Mouse (Mus musculus): ENCODE data around the gene Gng10.

The Gng10 gene

DNA sequence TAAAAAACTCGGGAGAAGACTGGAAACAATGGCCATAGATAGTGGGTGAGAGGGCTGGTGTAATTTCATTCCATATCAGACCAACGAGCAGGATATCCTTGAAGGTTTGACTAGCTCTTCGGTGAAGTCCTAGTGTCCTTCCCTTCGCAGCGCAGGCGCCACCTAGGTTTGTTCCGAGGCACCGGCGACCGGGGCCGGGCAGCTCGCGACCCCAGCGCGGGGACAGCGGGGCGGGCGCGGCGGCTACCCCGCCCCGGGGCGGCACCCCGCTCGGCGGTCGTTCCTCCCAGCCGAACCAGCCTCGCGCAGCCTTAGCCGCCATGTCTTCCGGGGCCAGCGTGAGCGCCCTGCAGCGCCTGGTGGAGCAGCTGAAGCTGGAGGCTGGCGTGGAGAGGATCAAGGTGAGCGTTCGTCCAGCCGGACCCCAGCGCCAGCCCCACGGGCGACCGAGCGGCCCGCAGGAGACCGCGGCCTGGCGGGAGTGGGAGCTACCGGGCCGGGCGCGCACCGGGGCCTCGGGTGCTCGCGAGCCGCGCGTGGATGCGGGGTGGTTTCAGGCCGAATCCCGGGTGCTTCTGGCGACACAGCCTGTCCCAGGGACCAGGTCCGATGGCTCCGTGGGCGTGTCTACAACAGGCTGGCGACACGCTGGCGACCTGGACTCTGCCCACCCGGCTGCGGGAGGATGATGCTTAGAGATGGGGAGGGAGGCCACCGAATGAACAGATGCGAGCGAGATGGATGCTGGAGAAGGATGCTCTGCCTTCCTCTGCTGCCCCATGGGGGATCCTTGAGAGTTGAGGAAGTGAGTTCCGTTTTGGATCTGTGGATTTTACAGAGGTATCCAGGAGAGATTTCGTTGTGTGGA lies at the start of gene Gng10:
TSS of gene Gng10 (plus strand) at position 171 of the 868 bp plus-strand sequence.
- DNase-seq (ENCODE audit: low read depth, low spot score), result no peak

DNA sequence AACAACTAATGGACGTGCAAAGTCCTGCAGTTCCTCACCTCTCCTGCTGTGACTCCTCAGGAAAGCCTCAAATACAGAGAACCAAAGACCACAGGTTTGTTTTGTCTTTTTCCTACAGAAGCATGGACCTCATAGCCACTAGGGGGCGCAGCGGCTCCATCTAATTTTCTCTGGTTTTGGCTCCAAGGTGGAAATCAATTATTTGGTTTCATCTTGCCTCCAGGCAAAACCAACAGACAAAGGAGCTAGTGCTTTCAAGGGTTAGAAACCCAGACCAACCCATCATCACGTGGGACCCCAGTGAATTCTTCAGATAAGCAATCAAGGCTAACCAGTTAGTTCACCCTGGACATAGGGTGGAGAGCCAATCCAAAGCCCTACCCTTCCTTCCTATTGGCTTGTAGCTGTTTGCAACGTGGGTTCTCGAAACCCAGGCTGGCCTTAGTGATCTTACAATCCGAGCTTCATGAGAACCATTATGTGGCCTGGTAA lies 49.7 kb upstream of the Gng10 start:
- DNase-seq (ENCODE audit: low read depth, low spot score), result peak; percentile 25

DNA sequence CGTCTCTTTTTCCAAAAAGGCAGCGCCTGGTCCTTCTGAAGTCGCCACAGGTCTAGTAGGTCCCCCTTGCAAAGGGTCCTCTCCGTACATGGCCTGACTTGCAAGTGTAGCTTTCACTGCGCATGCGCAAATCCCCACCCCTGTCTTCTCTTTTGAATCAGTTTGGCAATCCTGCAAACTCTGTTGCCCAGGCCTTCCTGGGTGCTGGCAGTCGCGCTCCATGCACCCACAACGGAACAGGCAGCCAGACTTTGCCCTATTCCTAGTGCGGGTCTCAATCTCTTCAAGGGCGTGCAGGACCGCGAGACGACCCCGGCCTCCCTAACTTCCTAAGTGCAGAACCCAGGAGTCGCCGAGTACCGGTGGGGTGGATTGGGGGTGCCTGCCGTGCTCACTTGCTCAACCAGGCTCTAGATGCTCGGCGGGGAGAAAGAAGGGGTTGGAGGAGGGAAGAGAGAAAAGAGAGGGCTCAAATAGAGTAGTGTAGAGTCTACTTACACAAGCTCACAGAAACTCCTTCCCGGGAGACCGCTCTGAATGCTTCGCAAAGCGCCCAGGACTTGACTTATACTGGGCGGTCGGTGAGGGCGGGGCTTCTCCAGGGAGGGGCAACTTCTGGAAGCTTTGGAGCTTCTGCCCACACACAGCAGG lies 48.2 kb upstream of the Gng10 start, which contains the start of gene Ptgr1:
TSS of gene Ptgr1 (minus strand) at position 580 of the 651 bp plus-strand sequence.
- DNase-seq (ENCODE audit: low read depth, low spot score), result peak; percentile 85

DNA sequence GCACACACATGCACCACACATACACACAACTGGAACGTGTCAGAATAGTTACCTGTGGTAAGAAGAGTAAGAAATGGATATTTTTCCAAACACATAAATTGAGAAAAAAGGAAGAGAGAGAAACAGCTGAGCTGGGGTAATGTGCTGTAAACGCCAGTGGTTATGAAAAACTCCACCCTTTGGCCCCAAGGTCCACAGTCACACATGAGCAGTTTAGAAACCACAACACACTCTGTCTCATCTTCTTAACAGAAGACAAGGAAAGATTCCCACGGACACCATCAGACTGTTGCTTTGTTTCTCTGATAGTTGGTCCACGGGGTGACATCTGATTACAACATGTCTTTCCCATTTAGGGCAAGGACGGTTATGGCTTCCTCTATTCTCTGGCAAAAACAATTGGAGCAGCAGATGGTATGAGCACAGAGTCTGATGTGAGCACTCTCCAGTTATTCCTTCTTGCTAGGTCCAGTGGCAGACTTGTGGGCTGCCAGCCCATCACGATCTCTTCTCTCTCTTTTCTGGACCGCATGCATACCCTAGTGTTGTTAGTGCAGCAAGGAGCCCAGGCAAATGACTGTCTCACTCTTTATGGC lies 45.5 kb upstream of the Gng10 start:
- no peak for DNase-seq (ENCODE audit: low read depth, low spot score)

DNA sequence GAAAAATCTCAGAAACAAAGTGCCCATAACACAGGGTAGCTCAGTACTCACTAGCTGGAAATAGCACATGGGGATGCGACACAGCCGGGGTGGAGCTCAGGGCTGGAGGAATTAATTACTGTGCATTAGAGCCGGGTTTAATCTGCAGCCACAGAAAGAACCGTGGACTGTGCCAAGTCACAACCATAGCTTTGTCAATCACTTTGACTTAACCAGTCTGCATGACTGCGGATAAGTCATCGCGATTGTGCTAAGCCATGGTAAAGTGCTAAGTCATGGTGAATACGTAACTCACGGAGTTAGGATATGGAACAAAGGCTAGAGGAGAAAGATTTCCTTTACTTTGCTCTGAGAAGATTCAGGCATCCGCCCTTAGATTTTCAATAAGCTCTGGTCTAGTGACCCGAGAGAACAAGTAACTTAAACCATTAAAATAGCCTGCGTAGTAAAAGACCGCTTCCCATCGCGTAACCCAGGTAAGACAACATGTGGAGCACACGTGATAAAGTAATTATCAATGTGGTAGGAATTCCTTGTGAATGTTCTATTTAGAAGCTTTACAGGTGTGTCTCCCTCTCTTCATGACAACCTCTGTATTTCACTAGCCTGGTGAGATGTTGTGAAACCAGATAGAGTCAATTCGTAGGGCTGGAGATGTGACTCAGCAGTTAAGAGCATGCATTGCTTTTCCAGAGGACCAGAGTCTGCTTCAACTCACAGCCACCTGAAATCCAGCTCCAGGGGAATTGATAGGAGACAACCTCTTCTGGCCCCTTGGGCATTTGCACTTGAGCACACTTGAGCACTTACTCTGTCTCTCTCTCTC lies 44.1 kb upstream of the Gng10 start:
- no peak for DNase-seq (ENCODE audit: low read depth, low spot score)

DNA sequence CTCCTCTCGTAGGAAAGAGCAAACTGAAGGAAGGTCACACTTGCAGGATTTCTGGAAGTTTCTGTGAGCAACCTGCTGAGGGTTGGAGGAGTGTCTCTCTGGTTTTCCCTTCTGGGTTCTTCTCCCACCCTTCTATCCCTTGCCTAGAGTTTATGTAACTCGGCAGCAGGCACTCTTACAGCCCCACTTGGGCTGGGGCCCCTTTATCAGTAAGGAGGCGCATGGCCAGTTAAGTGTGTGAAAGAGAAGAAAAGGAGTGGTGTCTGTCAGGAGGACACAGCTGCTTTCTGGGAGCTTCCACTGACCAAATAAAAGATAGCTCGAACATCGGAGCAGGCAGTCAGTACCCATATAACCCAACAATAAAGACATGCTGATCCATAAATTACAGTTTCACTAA lies 42.7 kb upstream of the Gng10 start:
- DNase-seq (ENCODE audit: low read depth, low spot score), result no peak

DNA sequence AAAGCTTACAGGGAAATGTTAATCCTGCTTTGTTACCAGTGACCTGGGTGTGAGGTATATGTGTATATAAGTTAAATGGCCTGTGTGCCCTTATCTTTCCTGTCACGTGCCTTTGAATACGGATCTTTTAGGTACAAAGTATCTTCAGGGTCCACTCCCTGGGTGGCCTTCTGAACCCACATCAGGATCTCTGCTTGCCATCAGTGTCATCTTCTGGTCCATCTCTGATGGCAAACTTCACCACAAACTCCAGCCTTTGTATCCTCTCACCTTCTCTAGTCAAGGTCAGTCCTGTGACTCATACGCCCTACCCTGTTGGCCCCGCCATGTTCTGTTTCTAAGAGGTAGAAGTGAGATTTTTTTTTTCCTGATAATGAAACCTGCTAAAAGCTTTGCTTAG lies 40.1 kb upstream of the Gng10 start, which contains the start of gene Dnajc25:
TSS of gene Dnajc25 (plus strand) at position 301 of the 400 bp plus-strand sequence.
- no peak for DNase-seq (ENCODE audit: low read depth, low spot score)

DNA sequence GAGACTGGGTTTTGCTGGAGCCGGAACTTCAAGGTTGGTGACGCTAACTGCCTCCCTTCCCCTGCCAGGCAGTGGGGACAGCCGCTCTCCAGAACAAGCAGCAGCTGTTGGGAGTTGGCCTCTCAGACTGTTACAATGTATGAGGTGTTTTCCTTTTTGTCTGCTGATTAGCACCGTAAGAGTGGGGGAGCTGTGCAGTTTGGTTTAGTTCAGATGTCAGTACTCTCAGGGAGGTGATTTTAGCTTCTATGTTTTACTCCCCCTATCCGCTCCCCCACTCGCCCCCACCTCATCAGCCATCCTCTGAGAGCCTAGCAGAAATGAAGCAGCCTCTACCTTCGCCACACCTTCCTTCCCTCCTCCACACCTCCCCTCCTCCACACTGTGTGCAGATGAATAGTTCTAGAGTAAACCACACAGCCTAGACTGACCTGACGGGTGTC lies 39.6 kb upstream of the Gng10 start:
- no peak for DNase-seq (ENCODE audit: low read depth, low spot score)

DNA sequence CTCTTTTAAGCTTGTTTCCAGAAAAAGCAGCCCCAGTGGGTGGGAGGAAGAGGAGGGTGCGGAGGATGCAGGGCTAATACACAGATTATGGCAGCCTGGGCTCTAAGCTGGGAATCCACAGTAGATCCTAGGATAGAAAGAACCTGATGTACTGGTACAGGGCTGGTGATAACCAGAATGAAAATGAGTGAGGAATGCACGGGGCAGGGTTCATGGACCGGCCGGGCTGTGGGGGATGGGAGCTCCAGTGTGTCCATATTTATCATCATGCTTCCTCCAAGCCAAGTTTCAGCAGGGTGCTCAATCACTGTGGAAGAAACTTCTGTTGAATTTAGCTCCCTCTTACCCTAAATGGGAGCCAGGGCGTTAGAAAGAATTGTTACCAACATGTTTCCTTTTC lies 37.8 kb upstream of the Gng10 start:
- no peak for DNase-seq (ENCODE audit: low read depth, low spot score)

DNA sequence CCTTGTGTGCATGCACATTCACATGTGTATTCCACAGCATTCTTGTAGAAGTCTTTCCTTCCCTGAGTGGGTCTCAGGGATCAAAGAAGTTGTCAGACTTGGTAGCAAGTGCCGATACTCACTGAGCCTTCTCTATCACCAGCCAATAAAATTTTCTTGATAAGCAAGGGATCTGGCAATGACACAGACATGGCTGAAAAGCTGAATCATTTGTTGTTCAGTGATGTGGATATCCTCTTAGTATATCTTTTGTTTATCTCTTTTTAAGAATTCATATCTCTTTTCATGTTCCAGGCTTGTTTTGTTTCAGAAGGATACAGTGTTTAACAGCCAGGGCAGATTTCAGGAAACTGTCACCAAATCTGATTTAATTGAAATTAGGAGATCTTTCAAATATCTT lies 36.2 kb upstream of the Gng10 start:
- DNase-seq (ENCODE audit: low read depth, low spot score), result no peak

DNA sequence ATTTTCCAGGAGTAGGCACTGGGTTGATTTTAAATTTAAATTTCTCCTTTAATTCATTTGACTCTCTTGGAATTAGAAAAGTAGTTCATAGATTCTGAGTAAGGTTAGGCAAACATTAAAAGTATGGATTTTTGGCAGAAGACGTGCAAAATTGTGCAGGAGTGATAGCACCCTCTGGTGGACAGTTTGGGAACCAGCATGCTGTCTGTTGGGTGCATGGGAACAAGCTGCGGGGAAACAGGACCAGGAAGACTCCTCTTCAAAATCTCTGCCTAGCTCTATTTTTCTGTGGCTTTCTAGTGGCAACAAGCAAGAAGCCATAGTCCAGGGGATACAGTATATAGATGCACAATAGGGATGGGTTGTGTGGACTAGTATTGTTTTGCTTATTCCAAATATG lies 35.2 kb upstream of the Gng10 start:
- peak; percentile 56 for DNase-seq (ENCODE audit: low read depth, low spot score)

DNA sequence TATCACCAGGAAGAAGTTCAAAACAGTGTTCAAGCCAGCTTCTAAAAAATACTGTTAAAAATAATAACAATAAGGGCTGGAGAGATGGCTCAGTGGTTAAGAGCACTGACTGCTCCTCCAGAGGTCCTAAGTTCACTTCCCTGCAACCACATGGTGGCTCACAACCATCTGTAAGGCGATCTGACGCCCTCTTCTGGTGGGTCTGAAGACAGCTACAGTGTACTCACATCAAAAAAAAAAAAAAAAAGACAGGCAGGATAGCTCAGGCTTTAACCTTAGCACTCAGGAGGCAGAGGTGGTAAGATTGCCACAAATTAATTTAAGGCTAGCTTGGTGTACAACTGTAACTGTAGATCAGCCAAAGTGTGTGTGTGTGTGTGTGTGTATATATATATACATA lies 34.3 kb upstream of the Gng10 start:
- DNase-seq (ENCODE audit: low read depth, low spot score), result peak; percentile 30

DNA sequence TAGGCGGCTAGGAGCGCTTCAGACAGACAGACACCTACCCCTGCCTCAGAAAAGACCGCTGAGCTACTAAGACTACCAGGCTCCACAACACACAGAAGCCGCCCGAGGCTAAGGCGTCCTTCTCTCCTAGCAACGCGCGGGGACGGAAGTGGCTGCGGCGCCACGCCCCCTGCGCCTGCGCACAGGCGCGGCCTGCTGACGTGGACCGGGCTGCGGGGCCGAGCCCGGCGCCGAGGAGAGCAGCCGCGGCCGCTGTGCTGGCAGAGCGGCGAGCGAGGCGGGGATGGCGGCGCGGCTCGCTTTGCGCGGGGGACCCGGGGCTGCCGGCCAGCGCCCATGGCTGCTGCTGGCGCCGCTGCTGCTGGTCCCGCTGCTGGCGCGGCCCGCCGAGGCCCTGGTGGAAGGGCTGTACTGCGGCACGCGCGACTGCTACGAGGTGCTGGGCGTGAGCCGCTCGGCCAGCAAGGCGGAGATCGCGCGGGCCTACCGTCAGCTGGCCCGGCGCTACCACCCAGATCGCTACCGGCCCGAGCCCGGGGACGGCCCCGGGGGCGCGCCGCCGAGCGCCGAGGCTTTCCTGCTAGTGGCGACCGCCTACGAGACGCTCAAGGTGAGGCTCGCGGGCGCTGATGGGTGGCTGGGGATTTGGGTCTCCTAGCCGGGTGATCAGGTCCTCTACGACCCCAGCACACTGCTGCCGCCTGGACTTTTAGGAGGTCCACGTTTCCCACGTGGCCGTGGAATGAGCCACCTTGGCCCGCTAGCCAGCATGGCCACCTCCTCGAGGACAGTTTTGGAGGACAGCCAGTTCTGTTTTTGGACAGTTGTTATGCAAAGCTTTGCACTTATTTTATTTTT lies 31.7 kb upstream of the Gng10 start, which contains the start of gene Gm20503:
TSS of gene Gm20503 (plus strand) at position 263 of the 858 bp plus-strand sequence.
- peak; percentile 89 for DNase-seq (ENCODE audit: low read depth, low spot score)

DNA sequence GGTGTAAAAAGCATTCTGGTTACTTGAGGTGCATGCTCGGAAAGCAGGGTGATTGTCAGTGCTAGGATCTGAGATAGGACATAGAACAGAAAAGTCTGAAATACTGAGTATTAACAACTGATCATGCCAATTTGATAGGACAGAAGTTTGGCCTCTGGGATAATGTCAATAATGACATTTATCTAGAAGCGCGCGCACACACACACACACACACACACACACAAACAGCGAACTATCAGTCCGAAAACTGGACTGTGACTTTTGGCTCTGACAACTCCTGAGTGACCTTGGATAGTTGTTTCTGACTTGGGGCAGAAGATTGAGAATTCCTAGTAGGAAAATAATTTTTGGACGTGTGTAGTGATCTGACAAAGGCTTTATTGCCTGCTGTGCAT lies 31.1 kb upstream of the Gng10 start:
- no peak for DNase-seq (ENCODE audit: low read depth, low spot score)

DNA sequence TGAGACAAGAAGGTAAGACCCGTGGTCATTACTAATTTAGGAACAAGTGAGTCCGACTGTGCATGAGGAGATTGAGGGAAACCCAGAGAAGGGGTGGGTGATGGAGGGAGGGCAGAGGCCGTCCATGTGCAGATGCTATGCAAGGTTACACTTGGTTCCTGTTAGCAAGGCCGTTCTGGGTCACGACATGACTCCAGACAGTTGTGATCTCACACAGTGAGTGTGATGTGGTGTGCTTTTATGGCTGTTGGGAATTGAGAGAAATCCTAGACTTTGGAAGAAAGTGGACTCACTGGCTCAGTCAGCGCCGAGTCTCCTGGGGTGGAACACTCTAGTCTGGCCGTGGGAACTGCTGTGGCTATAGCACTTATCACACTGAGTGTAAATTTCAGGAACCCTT lies 28.7 kb upstream of the Gng10 start:
- DNase-seq (ENCODE audit: low read depth, low spot score), result peak; percentile 30

DNA sequence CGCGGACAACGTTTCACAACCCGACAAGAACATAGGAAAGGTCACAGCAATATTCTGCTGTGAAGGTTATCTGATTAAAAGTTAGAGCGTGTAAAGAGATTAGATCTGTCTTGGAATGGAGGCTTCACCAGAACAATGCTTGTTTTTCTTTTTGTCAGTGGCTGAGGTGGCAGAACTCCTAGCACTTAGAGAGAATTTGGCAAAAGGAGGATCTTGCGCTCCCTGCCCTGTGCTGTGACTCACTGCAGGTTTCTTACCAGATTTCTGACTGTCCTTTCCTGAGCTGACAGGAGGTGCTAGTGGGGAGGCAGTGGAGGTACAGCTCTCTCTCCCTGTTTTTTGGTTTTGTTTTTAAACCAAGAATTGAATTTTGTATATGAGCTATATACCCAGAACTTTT lies 27.9 kb upstream of the Gng10 start:
- DNase-seq (ENCODE audit: low read depth, low spot score), result no peak

DNA sequence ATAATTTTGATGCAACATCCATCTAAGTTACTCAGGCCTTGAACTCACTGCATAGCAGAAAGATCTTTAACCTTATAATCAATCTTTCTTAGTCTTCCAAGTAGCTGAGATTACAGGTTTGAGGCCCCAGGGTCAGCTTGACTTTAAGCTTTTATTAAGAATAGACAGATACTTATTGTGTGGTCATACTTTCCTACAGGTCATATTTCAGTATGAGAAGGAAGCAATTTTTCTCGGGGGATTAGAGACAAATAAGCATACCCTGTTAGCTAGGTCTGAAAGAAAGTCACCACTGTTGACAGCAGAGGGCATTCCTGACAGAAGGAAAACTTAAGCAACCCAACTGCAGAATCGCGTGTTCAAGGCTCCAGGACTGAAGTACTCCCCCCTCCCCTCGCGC lies 26.9 kb upstream of the Gng10 start:
- DNase-seq (ENCODE audit: low read depth, low spot score), result no peak

DNA sequence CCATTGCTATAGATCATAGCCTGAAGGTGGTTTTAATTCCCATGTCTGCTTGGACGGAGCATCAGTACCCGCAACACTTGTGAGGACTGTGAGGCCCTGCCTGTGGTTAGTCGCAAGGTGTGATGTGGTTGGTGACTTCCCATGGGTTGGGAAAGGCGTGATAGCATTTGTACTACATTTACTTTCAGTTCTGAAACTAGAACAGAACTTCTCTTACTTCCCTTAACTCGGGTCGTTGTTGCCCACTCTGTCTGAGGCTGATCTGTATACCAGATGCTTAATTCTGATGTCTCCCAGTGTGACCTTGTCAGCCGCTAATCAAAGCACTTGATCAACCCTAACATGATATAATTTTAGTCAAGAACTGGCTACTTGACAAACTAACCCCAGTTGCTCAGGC lies 25.7 kb upstream of the Gng10 start:
- no peak for DNase-seq (ENCODE audit: low read depth, low spot score)

DNA sequence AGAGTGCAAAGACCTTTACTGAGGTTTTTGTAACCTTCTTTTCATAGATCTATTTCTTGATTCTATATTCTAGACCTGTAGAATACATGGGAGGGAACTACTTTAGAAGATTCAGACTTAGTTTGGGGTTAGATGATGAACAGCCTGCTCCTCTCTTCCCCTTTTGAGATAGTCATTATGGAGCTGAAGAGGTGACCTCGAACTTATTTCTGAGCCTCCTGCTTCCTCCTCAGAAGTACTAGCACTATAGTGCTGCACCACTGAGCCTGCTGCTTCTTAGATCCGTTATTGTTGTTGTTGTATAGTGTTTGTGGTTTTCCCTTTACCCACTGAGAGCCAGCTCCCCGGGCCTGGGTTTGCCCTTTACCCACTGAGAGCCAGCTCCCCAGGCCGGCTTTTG lies 25.2 kb upstream of the Gng10 start:
- no peak for DNase-seq (ENCODE audit: low read depth, low spot score)

DNA sequence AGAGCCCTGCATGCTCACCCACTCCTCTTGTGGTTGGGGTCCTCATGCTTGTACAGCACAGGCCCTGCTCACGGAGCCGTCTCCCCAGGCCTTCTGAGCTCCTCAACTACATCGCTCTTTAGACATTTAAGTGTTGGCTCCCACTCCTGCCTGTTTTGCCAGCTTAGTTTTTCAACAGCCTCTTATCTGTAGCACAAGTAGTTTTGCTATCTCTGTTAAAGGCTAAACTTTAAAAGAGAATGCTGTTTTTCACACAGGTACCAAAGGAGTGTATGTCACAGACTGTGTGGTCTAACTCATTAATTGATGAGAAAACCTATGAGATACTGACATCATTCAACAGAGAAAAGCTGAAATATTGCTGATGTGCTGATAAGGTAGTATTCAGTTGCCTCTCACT lies 23.4 kb upstream of the Gng10 start:
- no peak for DNase-seq (ENCODE audit: low read depth, low spot score)
